Mouse (Mus musculus) hindbrain, embryonic 13.5 days (tissue): ENCODE data around the gene St3gal6. TPM values are rescaled to one million over a fixed set of nuclear protein-coding genes. Genes with fewer than 3 reads are reported as not detected.

Experiments used
- ATAC-seq: fragments of 200-750 bp; cut with Nextera tagmentation; 2 replicates; pipeline ENCODE4 v1.8.0; 2017; ENCODE audit warnings: moderate TSS enrichment; ENCODE audit not compliant: low FRiP score
- H3K27ac ChIP-seq: fragments of 300-500 bp; sonication (generic); 2 replicates; pipeline ENCODE4 v1.5.1; 2015; ENCODE audit warnings: inconsistent platforms, mild to moderate bottlenecking, moderate library complexity
- H3K27me3 ChIP-seq: fragments of 300-500 bp; sonication (generic); 2 replicates; pipeline ENCODE4 v1.6.1; 2015; ENCODE audit warnings: mild to moderate bottlenecking, inconsistent platforms
- H3K36me3 ChIP-seq: fragments of 300-500 bp; sonication (generic); 2 replicates; pipeline ENCODE4 v1.6.1; 2015; ENCODE audit warnings: mild to moderate bottlenecking, inconsistent platforms
- H3K4me1 ChIP-seq: fragments of 300-500 bp; sonication (generic); replicated peaks from 2 replicates; pipeline ENCODE4 v1.6.1; 2015; ENCODE audit warnings: inconsistent platforms
- H3K4me2 ChIP-seq: fragments of 300-500 bp; sonication (generic); 2 replicates; pipeline ENCODE4 v1.6.1; 2015; ENCODE audit warnings: inconsistent platforms, mild to moderate bottlenecking, moderate library complexity
- H3K4me3 ChIP-seq: fragments of 300-500 bp; sonication (generic); 2 replicates; pipeline ENCODE4 v1.5.1; 2015; ENCODE audit warnings: mild to moderate bottlenecking, inconsistent platforms
- H3K9ac ChIP-seq: fragments of 300-500 bp; sonication (generic); 2 replicates; pipeline ENCODE4 v1.6.1; 2015; ENCODE audit warnings: mild to moderate bottlenecking, inconsistent platforms
- H3K9me3 ChIP-seq: fragments of 300-500 bp; sonication (generic); 2 replicates; pipeline ENCODE4 v1.6.1; 2016; ENCODE audit warnings: inconsistent platforms
- WGBS: fragments of 180-500 bp; shearing (Covaris S2); methylation state at CpG from one replicate; pipeline ENCODE4 v1.1.7; 2015; 5-methylcytosine and 5-hydroxymethylcytosine counted together
- polyA plus RNA-seq: library from polyadenylated mRNA; unstranded; fragments of >200 nt; fragmentation: Nextera tagmentation; extraction: Ambion mirVana; gene quantifications from 2 replicates; pipeline ENCODE4 v1.2.1, GENCODE M21; 2015

St3gal6 gene
- polyA plus RNA-seq: 9.5 and 12.7 TPM in 2 replicates

DNA sequence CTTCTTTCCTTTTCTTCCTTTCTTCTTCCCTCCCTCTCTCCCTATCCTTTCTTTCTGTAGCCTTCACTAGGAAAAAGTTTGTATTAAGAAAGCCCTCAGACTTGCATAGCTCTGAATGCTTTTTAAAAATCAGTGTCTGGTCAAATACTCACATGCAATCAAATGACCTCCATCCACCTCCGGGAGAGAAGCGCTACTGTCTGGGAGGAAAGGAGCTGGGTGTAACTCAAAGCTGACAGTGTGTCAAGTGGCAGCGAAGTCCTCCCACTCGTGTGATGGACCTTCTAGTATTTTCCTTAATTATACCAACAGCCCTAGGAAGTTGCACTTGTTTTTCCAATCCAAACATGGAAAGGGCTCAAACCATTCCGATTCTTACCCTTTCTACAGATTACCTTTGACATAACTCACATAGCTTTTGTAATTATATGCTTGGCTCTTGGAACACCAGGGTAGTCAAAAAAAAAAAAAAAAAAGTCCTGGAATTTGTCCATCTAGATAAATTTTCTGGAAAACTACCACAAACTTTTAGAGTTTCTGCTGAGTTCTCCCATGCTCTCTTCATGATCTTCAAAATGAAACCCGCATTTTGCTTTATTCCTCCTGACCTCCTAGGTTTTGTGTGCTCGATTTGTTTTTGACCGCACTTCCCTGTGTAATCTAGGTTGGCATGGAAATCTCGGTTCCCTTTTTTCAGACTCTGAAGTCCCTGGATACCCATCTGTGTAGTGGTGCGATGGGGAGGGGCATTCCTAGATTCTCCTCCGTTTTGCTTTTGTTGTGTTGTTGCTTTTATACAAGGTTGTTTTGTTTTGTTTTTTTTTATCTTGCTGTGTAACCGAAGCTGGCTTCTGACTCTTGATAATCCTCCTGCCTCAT, at the start of gene St3gal6:
TSS of gene St3gal6 (minus strand) at position 272 of the 879 bp plus-strand sequence.
- no peaks in the 10 kb centered on the region for H3K36me3 ChIP-seq
- no peak for ATAC-seq
- peaks cover 16% of the 10 kb centered on the region for H3K27me3 ChIP-seq
- peaks cover 5% of the 10 kb centered on the region; the same call in 1 of the 2 replicates for H3K4me1 ChIP-seq
- peak within 1 kb of the TSS; percentile 81 for H3K27ac ChIP-seq
- 88% methylated on average over 12 of the region's 12 CpGs for WGBS
- peak within 1 kb of the TSS; percentile 78 for H3K9ac ChIP-seq
- peak within 1 kb of the TSS; percentile 96 for H3K4me2 ChIP-seq
- peaks cover 5% of the 10 kb centered on the region for H3K9me3 ChIP-seq
- peak within 1 kb of the TSS; percentile 64 for H3K4me3 ChIP-seq

- Histone ChIP-seq H3K27me3 (no peaks in the 10 kb centered on the region), H3K4me2 (no peak overlapping the region), H3K9me3 (no peaks in the 10 kb centered on the region), H3K4me1 (no peaks in the 10 kb centered on the region), H3K27ac (no peak overlapping the region), H3K36me3 (no peaks in the 10 kb centered on the region), H3K9ac (no peak overlapping the region), H3K4me3 (no peak overlapping the region)
- ATAC-seq: no peak
These were observed 46.7 kb upstream of the St3gal6 start for GRCm38 (mm10) chr16:58570694-58571264.

- Histone ChIP-seq H3K36me3 (no peaks in the 10 kb centered on the region), H3K9ac (no peak overlapping the region), H3K27me3 (no peaks in the 10 kb centered on the region), H3K27ac (no peak overlapping the region), H3K9me3 (no peaks in the 10 kb centered on the region), H3K4me2 (no peak overlapping the region), H3K4me3 (no peak overlapping the region), H3K4me1 (no peaks in the 10 kb centered on the region)
- no peak for ATAC-seq
- 87% methylated on average over 2 of the region's 2 CpGs for WGBS
These were observed 37.2 kb upstream of the St3gal6 start for GRCm38 (mm10) chr16:58561196-58561595.

DNA sequence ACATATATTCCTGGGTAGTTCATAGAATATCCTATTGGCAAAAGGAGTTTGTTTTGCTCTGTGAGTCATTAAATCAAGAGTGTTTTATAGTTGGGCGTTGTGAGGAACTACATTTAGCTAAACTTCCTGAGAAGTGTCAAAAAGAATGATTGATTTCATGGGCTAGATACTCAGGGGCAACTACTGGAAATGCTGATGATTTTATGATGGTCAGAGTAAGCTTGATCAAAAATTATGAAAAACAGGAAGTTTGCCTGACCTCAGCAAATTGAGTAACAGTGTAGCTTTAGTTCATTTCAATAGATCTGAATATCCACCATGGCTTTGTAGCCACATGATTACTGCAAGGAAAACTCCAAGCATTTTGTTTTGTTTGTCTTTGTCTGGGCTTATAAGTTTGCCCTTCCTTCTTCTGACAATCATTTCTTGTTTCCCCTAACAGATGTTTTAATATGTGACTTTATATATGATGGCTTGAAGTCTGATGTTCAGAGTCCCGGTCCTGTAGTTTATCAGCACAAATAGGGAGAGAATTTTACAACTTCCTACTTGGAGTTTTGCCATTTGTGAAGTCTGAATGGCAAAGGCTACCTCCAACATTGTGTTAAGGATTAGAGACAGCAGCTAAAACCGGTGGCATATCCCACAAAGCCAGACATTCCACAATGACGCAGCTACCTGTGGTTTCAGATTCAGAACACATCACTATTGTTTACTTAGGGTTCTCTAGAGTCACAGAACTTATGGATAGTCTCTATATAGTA, 32.2 kb upstream of the St3gal6 start:
- no peak overlapping the region for H3K27ac ChIP-seq
- H3K9ac ChIP-seq: no peak overlapping the region
- H3K4me3 ChIP-seq: no peak overlapping the region
- no peaks in the 10 kb centered on the region for H3K27me3 ChIP-seq
- 90% methylated on average over 4 of the region's 4 CpGs for WGBS
- no peak for ATAC-seq
- H3K4me2 ChIP-seq: no peak overlapping the region
- no peaks in the 10 kb centered on the region for H3K4me1 ChIP-seq
- no peaks in the 10 kb centered on the region for H3K9me3 ChIP-seq
- no peaks in the 10 kb centered on the region for H3K36me3 ChIP-seq

DNA sequence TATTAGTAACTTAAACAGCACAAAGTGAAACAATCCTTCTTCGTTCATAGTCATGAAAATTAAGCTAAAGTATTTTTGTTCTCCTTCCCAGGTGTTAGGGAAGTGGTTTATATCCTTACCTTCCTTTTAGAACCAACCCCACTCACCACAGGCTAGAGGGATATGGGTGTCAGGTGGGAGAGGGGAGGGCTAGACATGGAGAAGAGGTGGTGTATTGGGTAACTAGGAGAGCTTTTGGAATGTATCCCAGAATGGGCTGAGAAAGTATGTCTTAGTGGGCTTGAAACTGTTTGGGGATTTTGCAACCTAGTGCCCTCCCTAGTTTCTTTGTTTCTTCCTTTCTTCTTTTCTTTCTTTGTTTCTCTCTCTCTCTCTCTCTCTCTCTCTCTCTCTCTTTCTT, 30.6 kb upstream of the St3gal6 start:
- no peaks in the 10 kb centered on the region for H3K4me1 ChIP-seq
- WGBS: 64% methylated on average over 1 of the region's 1 CpGs
- H3K27me3 ChIP-seq: no peaks in the 10 kb centered on the region
- H3K9ac ChIP-seq: no peak overlapping the region
- no peak overlapping the region for H3K4me3 ChIP-seq
- H3K4me2 ChIP-seq: no peak overlapping the region
- no peaks in the 10 kb centered on the region for H3K9me3 ChIP-seq
- ATAC-seq: no peak
- H3K27ac ChIP-seq: no peak overlapping the region
- H3K36me3 ChIP-seq: no peaks in the 10 kb centered on the region

GRCm38 (mm10) chr16:58548042-58548441, 24.0 kb upstream of the St3gal6 start:
- H3K4me2 ChIP-seq: no peak overlapping the region
- H3K27me3 ChIP-seq: no peaks in the 10 kb centered on the region
- no peaks in the 10 kb centered on the region for H3K4me1 ChIP-seq
- H3K27ac ChIP-seq: no peak overlapping the region
- H3K4me3 ChIP-seq: no peak overlapping the region
- ATAC-seq: no peak
- H3K9ac ChIP-seq: no peak overlapping the region
- no peaks in the 10 kb centered on the region for H3K36me3 ChIP-seq
- H3K9me3 ChIP-seq: no peaks in the 10 kb centered on the region
- WGBS: 72% methylated on average over 2 of the region's 2 CpGs

DNA sequence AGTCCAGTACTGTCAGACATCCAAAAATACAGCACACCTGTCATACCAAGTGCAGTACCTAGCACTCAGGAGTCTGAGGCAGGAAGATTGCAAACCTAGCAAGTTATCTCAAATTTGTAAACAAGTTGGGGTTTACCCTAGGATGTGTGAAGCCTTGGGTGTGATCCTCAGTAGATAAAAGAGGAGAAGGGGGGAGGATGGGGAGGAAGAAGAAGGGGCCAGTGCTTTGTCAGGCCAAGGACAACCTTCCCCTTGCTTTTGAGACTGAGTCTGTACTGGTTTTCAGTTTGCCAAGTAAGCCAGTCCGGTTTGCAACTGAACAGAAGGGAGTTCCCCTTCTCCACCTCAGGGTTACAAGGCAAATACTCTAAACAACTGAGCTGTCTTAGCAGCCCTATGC, 22.1 kb upstream of the St3gal6 start:
- Histone ChIP-seq H3K4me1 (no peaks in the 10 kb centered on the region), H3K27ac (no peak overlapping the region), H3K4me2 (no peak overlapping the region), H3K9ac (no peak overlapping the region), H3K36me3 (no peaks in the 10 kb centered on the region), H3K27me3 (0 out of 2 replicates have a peak, but pooled peaks cover 3% of the 10 kb centered on the region), H3K9me3 (no peaks in the 10 kb centered on the region), H3K4me3 (no peak overlapping the region)
- no peak for ATAC-seq
- WGBS: 79% methylated on average over 1 of the region's 1 CpGs

DNA sequence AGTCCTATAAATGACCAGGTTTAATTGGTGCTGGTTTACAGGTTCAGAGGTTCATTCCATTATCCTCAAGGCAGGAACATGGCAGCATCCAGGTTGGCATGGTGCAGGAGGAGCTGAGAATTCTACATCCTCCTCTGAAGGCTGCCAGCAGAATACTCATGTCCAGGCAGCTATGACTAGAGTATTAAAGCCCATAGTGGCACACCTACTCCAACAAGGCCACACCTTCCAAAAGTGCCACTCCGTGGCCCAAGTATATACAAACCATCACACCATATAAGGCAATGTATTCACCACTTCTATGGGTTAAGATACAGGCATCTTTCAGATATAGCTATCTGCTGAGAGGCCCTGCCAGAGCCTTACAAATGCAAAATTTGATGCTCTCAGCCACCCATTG, 15.4 kb upstream of the St3gal6 start:
- Histone ChIP-seq H3K27ac (no peak overlapping the region), H3K36me3 (no peaks in the 10 kb centered on the region), H3K4me1 (no peaks in the 10 kb centered on the region), H3K4me3 (no peak overlapping the region), H3K4me2 (no peak overlapping the region), H3K9ac (no peak overlapping the region), H3K27me3 (0 out of 2 replicates have a peak, but pooled peaks cover 3% of the 10 kb centered on the region), H3K9me3 (no peaks in the 10 kb centered on the region)
- 80% methylated on average over 1 of the region's 1 CpGs for WGBS
- no peak for ATAC-seq

- no peak for ATAC-seq
- WGBS: 58% methylated on average over 2 of the region's 2 CpGs
These were observed 15.0 kb upstream of the St3gal6 start for GRCm38 (mm10) chr16:58539011-58539410.

GRCm38 (mm10) chr16:58536076-58536475, 12.0 kb upstream of the St3gal6 start:
- H3K27me3 ChIP-seq: no peaks in the 10 kb centered on the region
- no peaks in the 10 kb centered on the region for H3K36me3 ChIP-seq
- no peak overlapping the region for H3K27ac ChIP-seq
- WGBS: 95% methylated on average over 2 of the region's 2 CpGs
- ATAC-seq: no peak
- no peaks in the 10 kb centered on the region for H3K9me3 ChIP-seq
- no peak overlapping the region for H3K4me3 ChIP-seq
- no peak overlapping the region for H3K4me2 ChIP-seq
- H3K9ac ChIP-seq: no peak overlapping the region
- H3K4me1 ChIP-seq: no peaks in the 10 kb centered on the region

More at GRCm38 (mm10) chr16:58539011-58539410, 15.0 kb upstream of the St3gal6 start:
- no peaks in the 10 kb centered on the region for H3K9me3 ChIP-seq
- no peaks in the 10 kb centered on the region for H3K4me1 ChIP-seq
- no peak overlapping the region for H3K4me3 ChIP-seq
- H3K36me3 ChIP-seq: no peaks in the 10 kb centered on the region
- no peak overlapping the region for H3K27ac ChIP-seq
- H3K9ac ChIP-seq: no peak overlapping the region
- H3K27me3 ChIP-seq: 0 out of 2 replicates have a peak, but pooled peaks cover 3% of the 10 kb centered on the region
- H3K4me2 ChIP-seq: no peak overlapping the region

DNA sequence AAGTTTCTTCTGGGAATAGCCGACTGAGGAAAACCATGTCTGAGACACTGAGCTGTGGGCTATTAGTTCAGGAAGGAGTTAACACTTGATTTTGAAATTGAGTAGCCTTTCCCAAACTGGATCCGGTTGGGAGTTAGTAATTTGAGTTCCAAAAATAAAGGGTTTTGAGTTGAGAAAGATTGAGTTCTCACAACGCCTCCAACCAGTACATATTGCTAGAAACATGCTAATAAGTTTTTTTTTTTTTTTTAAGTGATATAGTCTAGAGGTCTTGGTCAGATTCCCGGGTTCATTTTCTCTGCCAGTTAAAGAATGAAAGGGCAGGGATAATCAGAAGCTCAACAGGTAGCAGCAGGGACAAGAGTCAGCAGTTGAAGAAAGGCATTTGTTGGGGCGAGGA, 11.2 kb upstream of the St3gal6 start:
- Histone ChIP-seq H3K36me3 (no peaks in the 10 kb centered on the region), H3K4me3 (no peak overlapping the region), H3K27me3 (no peaks in the 10 kb centered on the region), H3K4me1 (no peaks in the 10 kb centered on the region), H3K4me2 (no peak overlapping the region), H3K9me3 (no peaks in the 10 kb centered on the region), H3K9ac (no peak overlapping the region), H3K27ac (no peak overlapping the region)
- whole genome bisulfite sequencing: 69% methylated on average over 5 of the region's 5 CpGs
- no peak for ATAC-seq
